Mouse (Mus musculus): ENCODE measurements around the gene Fam219b. TPM values are rescaled to one million over a fixed set of nuclear protein-coding genes. Genes with fewer than 3 reads are reported as not detected.

Fam219b gene
- polyA plus RNA-seq, 1 experiment: 20.9 TPM

DNA sequence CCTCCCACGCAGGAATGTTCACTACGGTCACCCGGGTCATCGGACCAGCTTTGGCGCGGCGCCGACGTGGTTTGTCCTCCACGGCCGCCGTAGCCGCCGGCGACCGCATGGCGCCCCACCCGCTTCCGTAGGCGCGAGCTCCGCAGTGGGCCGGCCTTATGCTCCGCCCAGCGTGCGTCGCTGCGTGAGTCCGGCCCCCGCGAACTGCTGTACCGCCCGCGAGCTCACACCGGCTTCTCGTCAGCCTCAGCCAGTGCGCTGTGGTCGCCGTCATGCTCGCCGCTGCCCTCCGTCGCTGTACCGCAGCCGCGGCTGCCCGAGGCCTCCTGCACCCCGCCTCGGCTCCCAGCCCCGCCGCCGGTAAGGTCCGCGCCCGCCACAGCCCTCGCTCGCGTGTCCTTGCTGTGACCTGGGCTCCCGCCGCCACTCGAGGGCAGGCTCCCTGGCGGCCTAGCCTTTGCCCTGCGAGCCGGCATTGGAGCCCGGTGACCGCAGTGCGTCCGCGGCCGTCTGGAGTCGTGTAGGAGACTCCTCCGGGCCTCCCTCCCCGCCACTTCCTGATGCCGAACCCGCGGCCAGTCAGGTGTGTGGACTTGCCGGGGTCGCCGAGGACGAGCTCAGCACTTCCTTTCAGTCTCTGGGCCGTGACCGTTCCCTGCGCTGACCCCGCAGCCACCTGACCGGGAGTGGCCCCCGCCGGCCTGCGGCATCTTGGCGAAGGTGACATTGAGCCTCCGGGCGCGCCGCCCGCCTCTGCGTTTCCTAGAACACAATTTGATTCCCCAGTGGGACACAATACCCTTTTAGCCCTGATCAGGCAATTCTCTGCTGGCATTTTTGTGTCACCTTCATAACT is 16.0 kb upstream of the Fam219b start, which contains the start of gene Cox5a:
TSS of gene Cox5a (plus strand) at position 219 of the 856 bp plus-strand sequence.
- Histone ChIP-seq H3K36me3 (ENCODE audit: control insufficient read depth, insufficient read depth) (no peaks in the 10 kb centered on the region), H3K27me3 (ENCODE audit: control insufficient read depth, insufficient read depth, insufficient read length) (no peaks in the 10 kb centered on the region), H3K4me3 (ENCODE audit: insufficient read depth, poor library complexity, severe bottlenecking) (peak within 1 kb of the TSS; percentile 64), H3ac (ENCODE audit: control insufficient read depth, insufficient read length, low read depth) (peak within 1 kb of the TSS; percentile 89), H3K79me3 (ENCODE audit: low read depth) (peaks cover 48% of the 10 kb centered on the region), H3K79me2 (ENCODE audit: control insufficient read depth, insufficient read depth) (peaks cover 52% of the 10 kb centered on the region)
- TF ChIP-seq FOSL1 (IDR thresholded peaks at IDR 0.05; ENCODE audit: insufficient read depth, low read length, poor library complexity, severe bottlenecking): no peak
- peak; percentile 94 for TF ChIP-seq MAX (IDR thresholded peaks at IDR 0.05)

DNA sequence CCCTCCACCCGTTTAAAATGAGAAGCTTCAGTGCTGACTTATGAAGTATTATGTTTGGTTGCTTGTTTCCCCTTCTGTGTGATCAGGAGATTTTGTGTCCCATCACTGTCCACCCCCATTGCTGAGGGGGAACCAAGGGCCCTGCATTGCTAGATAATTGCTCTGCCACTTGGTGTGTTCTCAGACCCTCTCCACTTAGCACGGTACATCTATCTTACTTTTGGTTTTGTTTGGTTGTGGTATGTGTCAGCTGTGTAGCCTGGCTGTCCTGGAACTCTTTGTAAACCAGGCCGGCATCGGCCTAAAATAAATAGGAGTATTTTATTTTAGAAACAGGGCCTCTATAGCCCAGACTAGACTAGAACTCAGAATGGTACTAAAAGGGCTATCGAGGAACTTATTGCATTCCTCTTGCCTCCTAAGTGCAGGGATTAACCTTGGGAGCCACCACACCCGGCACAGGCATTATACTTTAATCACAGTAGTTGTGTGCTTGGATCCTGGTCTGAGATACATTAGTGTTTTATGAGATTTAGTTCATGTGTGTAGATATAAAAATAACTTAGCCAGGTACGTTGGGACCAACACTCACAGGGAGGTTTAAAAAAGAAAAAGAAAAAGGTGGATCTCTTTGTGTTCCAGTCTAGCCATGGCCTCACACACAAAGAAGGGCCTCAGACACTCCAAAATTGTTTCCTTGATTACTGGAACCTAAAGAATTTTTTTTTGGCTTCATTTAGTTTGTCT is 15.0 kb upstream of the Fam219b start:
- no peak for TF ChIP-seq CEBPB (IDR thresholded peaks at IDR 0.05; ENCODE audit: low read depth)
- TF ChIP-seq MAX (IDR thresholded peaks at IDR 0.05): no peak
- no peak for TF ChIP-seq MYOG (IDR thresholded peaks at IDR 0.05; ENCODE audit: control insufficient read depth, extremely low read depth, insufficient read length)
- no peak for TF ChIP-seq MYOD1 (IDR thresholded peaks at IDR 0.05; ENCODE audit: control insufficient read depth, insufficient read length, low read depth)
- no peak for TF ChIP-seq FOSL1 (IDR thresholded peaks at IDR 0.05; ENCODE audit: insufficient read depth, low read length, poor library complexity, severe bottlenecking)
- TF ChIP-seq CTCF (IDR thresholded peaks at IDR 0.05; ENCODE audit: control insufficient read depth, insufficient read depth, insufficient read length): no peak
- TF ChIP-seq USF1 (IDR thresholded peaks at IDR 0.05; ENCODE audit: low read depth): no peak
- peaks cover 58% of the 10 kb centered on the region for H3K79me3 ChIP-seq (ENCODE audit: low read depth)
- H3K27me3 ChIP-seq (ENCODE audit: control insufficient read depth, insufficient read depth, insufficient read length): no peaks in the 10 kb centered on the region
- peaks cover 62% of the 10 kb centered on the region for H3K79me2 ChIP-seq (ENCODE audit: control insufficient read depth, insufficient read depth)
- H3K4me3 ChIP-seq (ENCODE audit: insufficient read depth, poor library complexity, severe bottlenecking): peak overlapping the region; percentile 64
- H3K36me3 ChIP-seq (ENCODE audit: control insufficient read depth, insufficient read depth): no peaks in the 10 kb centered on the region
- H3ac ChIP-seq (ENCODE audit: control insufficient read depth, insufficient read length, low read depth): peak overlapping the region; percentile 70

GRCm38 (mm10) chr9:57522861-57523246 is 14.5 kb upstream of the Fam219b start:
- Histone ChIP-seq H3K79me2 (ENCODE audit: control insufficient read depth, insufficient read depth) (peaks cover 67% of the 10 kb centered on the region), H3K79me3 (ENCODE audit: low read depth) (peaks cover 63% of the 10 kb centered on the region), H3K36me3 (ENCODE audit: control insufficient read depth, insufficient read depth) (no peaks in the 10 kb centered on the region), H3K4me3 (ENCODE audit: insufficient read depth, poor library complexity, severe bottlenecking) (peak overlapping the region; percentile 64), H3ac (ENCODE audit: control insufficient read depth, insufficient read length, low read depth) (no peak overlapping the region), H3K27me3 (ENCODE audit: control insufficient read depth, insufficient read depth, insufficient read length) (no peaks in the 10 kb centered on the region)
- TF ChIP-seq FOSL1 (IDR thresholded peaks at IDR 0.05; ENCODE audit: insufficient read depth, low read length, poor library complexity, severe bottlenecking) (no peak), MYOG (IDR thresholded peaks at IDR 0.05; ENCODE audit: control insufficient read depth, extremely low read depth, insufficient read length) (no peak), CEBPB (IDR thresholded peaks at IDR 0.05; ENCODE audit: low read depth) (no peak), CTCF (IDR thresholded peaks at IDR 0.05; ENCODE audit: control insufficient read depth, insufficient read depth, insufficient read length) (no peak), MAX (IDR thresholded peaks at IDR 0.05) (no peak), USF1 (IDR thresholded peaks at IDR 0.05; ENCODE audit: low read depth) (no peak), MYOD1 (IDR thresholded peaks at IDR 0.05; ENCODE audit: control insufficient read depth, insufficient read length, low read depth) (no peak)

- H3K4me3 ChIP-seq (ENCODE audit: insufficient read depth, poor library complexity, severe bottlenecking): no peak overlapping the region
- H3K79me3 ChIP-seq (ENCODE audit: low read depth): peaks cover 71% of the 10 kb centered on the region
- peaks cover 76% of the 10 kb centered on the region for H3K79me2 ChIP-seq (ENCODE audit: control insufficient read depth, insufficient read depth)
- H3K27me3 ChIP-seq (ENCODE audit: control insufficient read depth, insufficient read depth, insufficient read length): no peaks in the 10 kb centered on the region
- no peak for TF ChIP-seq USF1 (IDR thresholded peaks at IDR 0.05; ENCODE audit: low read depth)
- TF ChIP-seq CEBPB (IDR thresholded peaks at IDR 0.05; ENCODE audit: low read depth): no peak
- no peak for TF ChIP-seq MYOG (IDR thresholded peaks at IDR 0.05; ENCODE audit: control insufficient read depth, extremely low read depth, insufficient read length)
- no peak for TF ChIP-seq CTCF (IDR thresholded peaks at IDR 0.05; ENCODE audit: control insufficient read depth, insufficient read depth, insufficient read length)
- no peak for TF ChIP-seq MYOD1 (IDR thresholded peaks at IDR 0.05; ENCODE audit: control insufficient read depth, insufficient read length, low read depth)
- TF ChIP-seq FOSL1 (IDR thresholded peaks at IDR 0.05; ENCODE audit: insufficient read depth, low read length, poor library complexity, severe bottlenecking): no peak
- TF ChIP-seq MAX (IDR thresholded peaks at IDR 0.05): no peak
- no peak overlapping the region for H3ac ChIP-seq (ENCODE audit: control insufficient read depth, insufficient read length, low read depth)
- H3K36me3 ChIP-seq (ENCODE audit: control insufficient read depth, insufficient read depth): peaks cover 3% of the 10 kb centered on the region
These were observed 13.6 kb upstream of the Fam219b start for GRCm38 (mm10) chr9:57523754-57524153.

GRCm38 (mm10) chr9:57524439-57524838 is 12.9 kb upstream of the Fam219b start:
- Histone ChIP-seq H3K79me3 (ENCODE audit: low read depth) (peaks cover 75% of the 10 kb centered on the region), H3K36me3 (ENCODE audit: control insufficient read depth, insufficient read depth) (peaks cover 10% of the 10 kb centered on the region), H3K4me3 (ENCODE audit: insufficient read depth, poor library complexity, severe bottlenecking) (no peak overlapping the region)

More at GRCm38 (mm10) chr9:57524439-57524838, 12.9 kb upstream of the Fam219b start:
- Histone ChIP-seq H3K27me3 (ENCODE audit: control insufficient read depth, insufficient read depth, insufficient read length) (no peaks in the 10 kb centered on the region), H3ac (ENCODE audit: control insufficient read depth, insufficient read length, low read depth) (no peak overlapping the region), H3K79me2 (ENCODE audit: control insufficient read depth, insufficient read depth) (peaks cover 83% of the 10 kb centered on the region)
- TF ChIP-seq MAX (IDR thresholded peaks at IDR 0.05) (no peak), CEBPB (IDR thresholded peaks at IDR 0.05; ENCODE audit: low read depth) (no peak), MYOD1 (IDR thresholded peaks at IDR 0.05; ENCODE audit: control insufficient read depth, insufficient read length, low read depth) (no peak), MYOG (IDR thresholded peaks at IDR 0.05; ENCODE audit: control insufficient read depth, extremely low read depth, insufficient read length) (no peak), CTCF (IDR thresholded peaks at IDR 0.05; ENCODE audit: control insufficient read depth, insufficient read depth, insufficient read length) (no peak), FOSL1 (IDR thresholded peaks at IDR 0.05; ENCODE audit: insufficient read depth, low read length, poor library complexity, severe bottlenecking) (no peak)

Measured in C2C12 (cell line).